Mouse (Mus musculus) stomach, embryonic 14.5 days (tissue): ENCODE measurements at regions not wholly inside any gene's neighbourhood (a gene's known extent, or its start where the extent isn't known, plus 50 kb on each side); places are given as distances from the start of the nearest gene placed in this dataset.

ENCODE experiments used
- ATAC-seq: fragments of 200-750 bp; cut with Nextera tagmentation; 2 replicates; pipeline ENCODE4 v1.8.0; 2017; ENCODE audit warnings: low read depth, moderate TSS enrichment; ENCODE audit not compliant: insufficient number of reproducible peaks, insufficient read depth, low FRiP score
- H3K27ac ChIP-seq: fragments of 300-500 bp; sonication (generic); 2 replicates; pipeline ENCODE4 v1.5.1; 2014; ENCODE audit warnings: mild to moderate bottlenecking, low read length, moderate library complexity, mixed read lengths
- H3K27me3 ChIP-seq: fragments of 300-500 bp; sonication (generic); 2 replicates; pipeline ENCODE4 v1.6.1; 2014; ENCODE audit warnings: low read length, control low read depth, mixed read lengths; ENCODE audit not compliant: control insufficient read depth, insufficient read depth
- H3K36me3 ChIP-seq: fragments of 300-500 bp; sonication (generic); 2 replicates; pipeline ENCODE4 v1.6.1; 2014; ENCODE audit warnings: mild to moderate bottlenecking, control low read depth, low read length, moderate library complexity, mixed read lengths; ENCODE audit not compliant: control insufficient read depth, insufficient read depth
- H3K4me1 ChIP-seq: fragments of 300-500 bp; sonication (generic); 2 replicates; pipeline ENCODE4 v1.6.1; 2014; ENCODE audit warnings: low read length, control low read depth, mixed read lengths; ENCODE audit not compliant: control insufficient read depth, insufficient read depth
- H3K4me2 ChIP-seq: fragments of 300-500 bp; sonication (generic); replicated peaks from 2 replicates; pipeline ENCODE4 v1.6.1; 2014; ENCODE audit warnings: low read depth, low read length, control low read depth
- H3K4me3 ChIP-seq: fragments of 300-500 bp; sonication (generic); 2 replicates; pipeline ENCODE4 v1.5.1; 2014; ENCODE audit warnings: low read depth, low read length, control low read depth
- H3K9ac ChIP-seq: fragments of 300-500 bp; sonication (generic); replicated peaks from 2 replicates; pipeline ENCODE4 v1.6.1; 2014; ENCODE audit warnings: low read depth, mild to moderate bottlenecking, control low read depth, low read length, moderate library complexity, mixed read lengths
- H3K9me3 ChIP-seq: fragments of 300-500 bp; sonication (generic); 2 replicates; pipeline ENCODE4 v1.6.1; 2016; ENCODE audit warnings: low read depth, low read length, control low read depth; ENCODE audit not compliant: control insufficient read depth
- WGBS: fragments of 180-500 bp; shearing (Covaris S2); extraction: QIAGEN DNeasy Blood & Tissue Kit; methylation state at CpG from one replicate; pipeline ENCODE4 v1.1.7; 2014; 5-methylcytosine and 5-hydroxymethylcytosine counted together

GRCm38 (mm10) chr2:180404168-180404567, 51.9 kb upstream of the Slco4a1 start:
- H3K27ac ChIP-seq, result no peak overlapping the region
- H3K4me2 ChIP-seq, result no peak overlapping the region
- no peak overlapping the region for H3K9ac ChIP-seq
- no peaks in the 10 kb centered on the region for H3K4me1 ChIP-seq
- no peaks in the 10 kb centered on the region for H3K9me3 ChIP-seq
- H3K4me3 ChIP-seq, result no peak overlapping the region
- ATAC-seq, result no peak
- no peaks in the 10 kb centered on the region for H3K36me3 ChIP-seq
- H3K27me3 ChIP-seq, result no peaks in the 10 kb centered on the region
- 81% methylated on average over 5 of the region's 5 CpGs for WGBS

GRCm38 (mm10) chr2:180403621-180404020, 52.4 kb upstream of the Slco4a1 start:
- Histone ChIP-seq H3K27me3 (no peaks in the 10 kb centered on the region), H3K4me1 (no peaks in the 10 kb centered on the region)

GRCm38 (mm10) chr2:180402851-180403459, 53.1 kb upstream of the Slco4a1 start:
- Histone ChIP-seq H3K27ac (no peak overlapping the region), H3K9me3 (no peaks in the 10 kb centered on the region), H3K36me3 (no peaks in the 10 kb centered on the region), H3K4me1 (no peaks in the 10 kb centered on the region), H3K4me2 (no peak overlapping the region), H3K9ac (no peak overlapping the region), H3K4me3 (no peak overlapping the region), H3K27me3 (no peaks in the 10 kb centered on the region)
- ATAC-seq, result no peak
- 79% methylated on average over 9 of the region's 9 CpGs for WGBS

More at GRCm38 (mm10) chr2:180403621-180404020, 52.4 kb upstream of the Slco4a1 start:
- WGBS, result 60% methylated on average over 8 of the region's 8 CpGs
- Histone ChIP-seq H3K4me2 (no peak overlapping the region), H3K36me3 (no peaks in the 10 kb centered on the region), H3K9me3 (no peaks in the 10 kb centered on the region), H3K9ac (no peak overlapping the region), H3K4me3 (no peak overlapping the region), H3K27ac (no peak overlapping the region)
- ATAC-seq, result no peak

- 82% methylated on average over 4 of the region's 4 CpGs for WGBS
- ATAC-seq, result no peak
- no peaks in the 10 kb centered on the region for H3K4me1 ChIP-seq
Observed at GRCm38 (mm10) chr2:180402433-180402832, 53.6 kb upstream of the Slco4a1 start.

GRCm38 (mm10) chr2:180401409-180402391, 54.3 kb upstream of the Slco4a1 start:
- H3K9me3 ChIP-seq, result no peaks in the 10 kb centered on the region
- 84% methylated on average over 8 of the region's 8 CpGs for WGBS
- no peak for ATAC-seq

More at GRCm38 (mm10) chr2:180402433-180402832, 53.6 kb upstream of the Slco4a1 start:
- H3K9ac ChIP-seq, result no peak overlapping the region
- no peaks in the 10 kb centered on the region for H3K36me3 ChIP-seq
- no peak overlapping the region for H3K27ac ChIP-seq
- H3K4me3 ChIP-seq, result no peak overlapping the region
- no peaks in the 10 kb centered on the region for H3K9me3 ChIP-seq
- no peak overlapping the region for H3K4me2 ChIP-seq
- no peaks in the 10 kb centered on the region for H3K27me3 ChIP-seq

GRCm38 (mm10) chr2:180400514-180401019, 55.5 kb upstream of the Slco4a1 start:
- 84% methylated on average over 5 of the region's 5 CpGs for WGBS
- no peaks in the 10 kb centered on the region for H3K4me1 ChIP-seq
- no peaks in the 10 kb centered on the region for H3K9me3 ChIP-seq
- H3K27me3 ChIP-seq, result no peaks in the 10 kb centered on the region
- no peak overlapping the region for H3K4me2 ChIP-seq
- no peak overlapping the region for H3K27ac ChIP-seq
- H3K4me3 ChIP-seq, result no peak overlapping the region
- no peak overlapping the region for H3K9ac ChIP-seq
- ATAC-seq, result no peak
- H3K36me3 ChIP-seq, result no peaks in the 10 kb centered on the region

More at GRCm38 (mm10) chr2:180401409-180402391, 54.3 kb upstream of the Slco4a1 start:
- H3K27ac ChIP-seq, result no peak overlapping the region
- no peak overlapping the region for H3K4me2 ChIP-seq
- H3K9ac ChIP-seq, result no peak overlapping the region
- no peaks in the 10 kb centered on the region for H3K27me3 ChIP-seq
- no peak overlapping the region for H3K4me3 ChIP-seq
- no peaks in the 10 kb centered on the region for H3K4me1 ChIP-seq
- H3K36me3 ChIP-seq, result no peaks in the 10 kb centered on the region

- Histone ChIP-seq H3K4me2 (no peak overlapping the region), H3K4me1 (no peaks in the 10 kb centered on the region), H3K9me3 (no peaks in the 10 kb centered on the region), H3K27me3 (no peaks in the 10 kb centered on the region), H3K4me3 (no peak overlapping the region), H3K9ac (no peak overlapping the region), H3K36me3 (no peaks in the 10 kb centered on the region), H3K27ac (no peak overlapping the region)
- 65% methylated on average over 8 of the region's 8 CpGs for WGBS
- ATAC-seq, result peak; percentile 68
Observed at GRCm38 (mm10) chr2:180399651-180400513, 56.2 kb upstream of the Slco4a1 start.
